Mouse (Mus musculus): ENCODE data around the gene Snapc3. TPM values are rescaled to one million over a fixed set of nuclear protein-coding genes. Genes with fewer than 3 reads are reported as not detected.

Gene Snapc3
- polyA plus RNA-seq (2015; fragmentation: Nextera tagmentation; extraction: Ambion mirVana): 37.4 and 41.1 TPM in 2 replicates

GRCm38 (mm10) chr4:83417160-83417819 is at the start of gene Snapc3:
Gene Snapc3, plus strand, starts transcription at chr4:83417724.
- Histone ChIP-seq H3K27ac (ENCODE audit: low read length) (peak within 1 kb of the TSS; percentile 84), H3K4me3 (ENCODE audit: low read length) (peak within 1 kb of the TSS; percentile 82), H3K9me3 (ENCODE audit: control insufficient read depth, low read length) (no peaks in the 10 kb centered on the region), H3K36me3 (ENCODE audit: control insufficient read depth, insufficient read depth, low read length) (no peaks in the 10 kb centered on the region), H3K4me1 (replicated peaks; ENCODE audit: control insufficient read depth, insufficient read depth, low read length) (peaks cover 11% of the 10 kb centered on the region), H3K27me3 (ENCODE audit: control insufficient read depth, insufficient read depth, low read depth, low read length) (no peaks in the 10 kb centered on the region), H3K4me2 (ENCODE audit: low read depth, low read length) (peak within 1 kb of the TSS; percentile 77), H3K9ac (ENCODE audit: low read length) (peak within 1 kb of the TSS; percentile 93)
- peak; percentile 100 for ATAC-seq (ENCODE audit: low read depth)
- under 1% methylated on average over 41 of the region's 41 CpGs for WGBS

GRCm38 (mm10) chr4:83373381-83373780 is 44.1 kb upstream of the Snapc3 start:
- Histone ChIP-seq H3K9ac (ENCODE audit: low read length) (no peak overlapping the region), H3K4me1 (replicated peaks; ENCODE audit: control insufficient read depth, insufficient read depth, low read length) (no peaks in the 10 kb centered on the region), H3K4me3 (ENCODE audit: low read length) (no peak overlapping the region), H3K4me2 (ENCODE audit: low read depth, low read length) (no peak overlapping the region), H3K36me3 (ENCODE audit: control insufficient read depth, insufficient read depth, low read length) (no peaks in the 10 kb centered on the region), H3K27me3 (ENCODE audit: control insufficient read depth, insufficient read depth, low read depth, low read length) (no peaks in the 10 kb centered on the region), H3K9me3 (ENCODE audit: control insufficient read depth, low read length) (no peaks in the 10 kb centered on the region), H3K27ac (ENCODE audit: low read length) (no peak overlapping the region)
- 64% methylated on average over 4 of the region's 4 CpGs for WGBS
- no peak for ATAC-seq (ENCODE audit: low read depth)

- WGBS: 76% methylated on average over 6 of the region's 6 CpGs
- Histone ChIP-seq H3K27me3 (ENCODE audit: control insufficient read depth, insufficient read depth, low read depth, low read length) (no peaks in the 10 kb centered on the region), H3K9ac (ENCODE audit: low read length) (no peak overlapping the region), H3K4me3 (ENCODE audit: low read length) (no peak overlapping the region), H3K4me2 (ENCODE audit: low read depth, low read length) (no peak overlapping the region), H3K36me3 (ENCODE audit: control insufficient read depth, insufficient read depth, low read length) (no peaks in the 10 kb centered on the region), H3K9me3 (ENCODE audit: control insufficient read depth, low read length) (no peaks in the 10 kb centered on the region), H3K4me1 (replicated peaks; ENCODE audit: control insufficient read depth, insufficient read depth, low read length) (0 out of 2 replicates have a peak, but pooled peaks cover 2% of the 10 kb centered on the region), H3K27ac (ENCODE audit: low read length) (no peak overlapping the region)
- ATAC-seq (ENCODE audit: low read depth): no peak
Measured at GRCm38 (mm10) chr4:83375650-83376049, 41.9 kb upstream of the Snapc3 start.

- H3K9me3 ChIP-seq (ENCODE audit: control insufficient read depth, low read length): no peaks in the 10 kb centered on the region
- H3K4me3 ChIP-seq (ENCODE audit: low read length): no peak overlapping the region
- H3K36me3 ChIP-seq (ENCODE audit: control insufficient read depth, insufficient read depth, low read length): no peaks in the 10 kb centered on the region
- H3K27me3 ChIP-seq (ENCODE audit: control insufficient read depth, insufficient read depth, low read depth, low read length): no peaks in the 10 kb centered on the region
- WGBS: 64% methylated on average over 7 of the region's 7 CpGs
- no peak overlapping the region for H3K9ac ChIP-seq (ENCODE audit: low read length)
- ATAC-seq (ENCODE audit: low read depth): no peak
- 0 out of 2 replicates have a peak, but pooled peaks cover 2% of the 10 kb centered on the region for H3K4me1 ChIP-seq (replicated peaks; ENCODE audit: control insufficient read depth, insufficient read depth, low read length)
- no peak overlapping the region for H3K27ac ChIP-seq (ENCODE audit: low read length)
- H3K4me2 ChIP-seq (ENCODE audit: low read depth, low read length): no peak overlapping the region
Measured at GRCm38 (mm10) chr4:83376461-83377015, 41.0 kb upstream of the Snapc3 start.

- Histone ChIP-seq H3K27ac (ENCODE audit: low read length) (no peak overlapping the region), H3K4me3 (ENCODE audit: low read length) (no peak overlapping the region)
- no peak for ATAC-seq (ENCODE audit: low read depth)
Measured at GRCm38 (mm10) chr4:83379036-83379435, 38.5 kb upstream of the Snapc3 start.

DNA sequence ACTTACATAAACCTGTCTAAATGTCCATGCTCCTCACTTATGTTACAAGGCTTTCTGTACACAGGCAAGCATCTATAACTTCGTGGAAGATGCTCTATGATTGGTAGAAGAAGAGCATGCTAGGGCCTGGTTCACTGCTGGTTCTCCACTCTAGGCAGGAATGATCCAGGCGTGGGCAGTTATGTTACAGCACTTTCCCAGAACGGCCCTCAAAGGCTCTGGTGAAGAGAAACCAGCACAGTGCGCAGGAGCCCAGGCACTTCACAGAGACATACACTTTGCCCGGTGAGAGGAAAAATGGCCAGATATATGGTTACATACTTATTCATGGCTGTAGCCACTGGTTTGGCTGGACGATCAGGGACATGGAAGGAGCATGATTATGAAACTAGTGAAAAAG is 37.8 kb upstream of the Snapc3 start:
- Histone ChIP-seq H3K9ac (ENCODE audit: low read length) (no peak overlapping the region), H3K4me3 (ENCODE audit: low read length) (no peak overlapping the region), H3K9me3 (ENCODE audit: control insufficient read depth, low read length) (no peaks in the 10 kb centered on the region), H3K36me3 (ENCODE audit: control insufficient read depth, insufficient read depth, low read length) (no peaks in the 10 kb centered on the region), H3K4me2 (ENCODE audit: low read depth, low read length) (no peak overlapping the region), H3K4me1 (replicated peaks; ENCODE audit: control insufficient read depth, insufficient read depth, low read length) (0 out of 2 replicates have a peak, but pooled peaks cover 2% of the 10 kb centered on the region), H3K27ac (ENCODE audit: low read length) (no peak overlapping the region), H3K27me3 (ENCODE audit: control insufficient read depth, insufficient read depth, low read depth, low read length) (no peaks in the 10 kb centered on the region)
- no peak for ATAC-seq (ENCODE audit: low read depth)
- 86% methylated on average over 6 of the region's 6 CpGs for WGBS

More at GRCm38 (mm10) chr4:83379036-83379435, 38.5 kb upstream of the Snapc3 start:
- Histone ChIP-seq H3K9me3 (ENCODE audit: control insufficient read depth, low read length) (no peaks in the 10 kb centered on the region), H3K9ac (ENCODE audit: low read length) (no peak overlapping the region), H3K27me3 (ENCODE audit: control insufficient read depth, insufficient read depth, low read depth, low read length) (no peaks in the 10 kb centered on the region), H3K4me1 (replicated peaks; ENCODE audit: control insufficient read depth, insufficient read depth, low read length) (0 out of 2 replicates have a peak, but pooled peaks cover 2% of the 10 kb centered on the region), H3K36me3 (ENCODE audit: control insufficient read depth, insufficient read depth, low read length) (no peaks in the 10 kb centered on the region), H3K4me2 (ENCODE audit: low read depth, low read length) (no peak overlapping the region)

DNA sequence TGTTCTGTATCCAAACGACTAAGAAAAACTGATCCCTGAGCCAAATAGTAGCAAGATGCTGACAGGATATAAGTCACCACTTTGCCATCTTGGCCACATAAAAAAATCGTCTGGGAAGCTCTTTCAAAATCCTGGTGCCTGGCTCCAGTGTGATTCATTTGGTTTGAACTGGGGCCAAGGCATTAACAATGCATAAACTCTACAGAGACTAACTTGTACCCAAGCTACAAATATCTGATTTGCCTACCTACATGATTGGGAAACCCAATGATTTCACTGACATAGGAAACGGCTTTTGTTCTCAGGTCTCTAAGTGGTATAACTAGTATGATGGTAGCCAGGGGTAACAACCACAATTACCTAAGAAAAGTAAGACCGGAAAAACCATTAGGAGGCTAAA is 37.3 kb upstream of the Snapc3 start:
- Histone ChIP-seq H3K4me1 (replicated peaks; ENCODE audit: control insufficient read depth, insufficient read depth, low read length) (0 out of 2 replicates have a peak, but pooled peaks cover 2% of the 10 kb centered on the region), H3K4me3 (ENCODE audit: low read length) (no peak overlapping the region), H3K36me3 (ENCODE audit: control insufficient read depth, insufficient read depth, low read length) (no peaks in the 10 kb centered on the region), H3K9ac (ENCODE audit: low read length) (no peak overlapping the region), H3K4me2 (ENCODE audit: low read depth, low read length) (no peak overlapping the region), H3K9me3 (ENCODE audit: control insufficient read depth, low read length) (no peaks in the 10 kb centered on the region), H3K27ac (ENCODE audit: low read length) (no peak overlapping the region), H3K27me3 (ENCODE audit: control insufficient read depth, insufficient read depth, low read depth, low read length) (no peaks in the 10 kb centered on the region)
- no peak for ATAC-seq (ENCODE audit: low read depth)
- WGBS: 65% methylated on average over 4 of the region's 4 CpGs

DNA sequence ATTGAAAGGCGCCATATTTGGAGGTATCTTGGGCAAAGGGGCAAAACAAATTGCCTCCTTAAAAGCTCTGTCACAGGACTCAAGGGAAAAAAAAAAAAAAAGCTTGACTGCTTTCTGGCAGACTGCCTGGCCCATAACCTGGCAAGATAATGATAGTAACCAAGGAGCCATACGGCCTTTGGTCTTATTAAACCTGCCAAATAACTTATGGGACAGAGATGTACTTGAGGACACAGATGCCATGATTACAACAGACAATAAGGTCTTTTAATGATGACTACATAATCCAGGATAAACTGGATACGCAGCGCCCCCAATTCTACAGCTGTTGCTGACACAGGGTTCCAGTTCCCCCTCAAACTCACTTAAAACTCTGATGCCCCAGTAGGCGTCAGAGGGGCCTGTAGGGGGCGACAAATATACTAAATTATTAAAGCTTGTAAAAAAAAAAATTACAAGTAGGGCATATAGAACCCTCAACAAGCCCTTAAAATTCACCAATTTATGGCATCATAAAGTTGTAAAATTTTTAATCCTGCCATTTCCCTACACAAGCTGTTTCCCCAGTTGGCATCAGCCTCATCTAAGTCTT is 33.5 kb upstream of the Snapc3 start:
- ATAC-seq (ENCODE audit: low read depth): no peak
- no peak overlapping the region for H3K4me2 ChIP-seq (ENCODE audit: low read depth, low read length)
- H3K4me1 ChIP-seq (replicated peaks; ENCODE audit: control insufficient read depth, insufficient read depth, low read length): 0 out of 2 replicates have a peak, but pooled peaks cover 2% of the 10 kb centered on the region
- no peaks in the 10 kb centered on the region for H3K36me3 ChIP-seq (ENCODE audit: control insufficient read depth, insufficient read depth, low read length)
- H3K27ac ChIP-seq (ENCODE audit: low read length): no peak overlapping the region
- WGBS: 57% methylated on average over 6 of the region's 6 CpGs
- no peaks in the 10 kb centered on the region for H3K27me3 ChIP-seq (ENCODE audit: control insufficient read depth, insufficient read depth, low read depth, low read length)
- no peaks in the 10 kb centered on the region for H3K9me3 ChIP-seq (ENCODE audit: control insufficient read depth, low read length)
- no peak overlapping the region for H3K9ac ChIP-seq (ENCODE audit: low read length)
- H3K4me3 ChIP-seq (ENCODE audit: low read length): no peak overlapping the region

- Histone ChIP-seq H3K9me3 (ENCODE audit: control insufficient read depth, low read length) (no peaks in the 10 kb centered on the region), H3K9ac (ENCODE audit: low read length) (no peak overlapping the region), H3K36me3 (ENCODE audit: control insufficient read depth, insufficient read depth, low read length) (no peaks in the 10 kb centered on the region), H3K4me3 (ENCODE audit: low read length) (no peak overlapping the region), H3K27ac (ENCODE audit: low read length) (no peak overlapping the region), H3K27me3 (ENCODE audit: control insufficient read depth, insufficient read depth, low read depth, low read length) (no peaks in the 10 kb centered on the region), H3K4me2 (ENCODE audit: low read depth, low read length) (no peak overlapping the region), H3K4me1 (replicated peaks; ENCODE audit: control insufficient read depth, insufficient read depth, low read length) (no peaks in the 10 kb centered on the region)
- no peak for ATAC-seq (ENCODE audit: low read depth)
Measured at GRCm38 (mm10) chr4:83385091-83385490, 32.4 kb upstream of the Snapc3 start.
